Mouse (Mus musculus): ENCODE measurements at regions not wholly inside any gene's neighbourhood (a gene's known extent, or its start where the extent isn't known, plus 50 kb on each side); places are given as distances from the start of the nearest gene placed in this dataset.

- DNase-seq (ENCODE audit: low spot score) (no peak), ATAC-seq (ENCODE audit: insufficient read depth, low FRiP score, low TSS enrichment) (no peak)
- WGBS, result 68% methylated on average over 11 of the region's 12 CpGs
- no peaks in the 10 kb centered on the region for H3K9me3 ChIP-seq (ENCODE audit: control insufficient read depth, low read length)
- H3K27ac ChIP-seq (ENCODE audit: low read depth, low read length), result no peak overlapping the region
- H3K9ac ChIP-seq (ENCODE audit: low read length), result no peak overlapping the region
- H3K36me3 ChIP-seq (ENCODE audit: control insufficient read depth, insufficient read depth, low read length), result no peaks in the 10 kb centered on the region
- no peak overlapping the region for H3K4me2 ChIP-seq (ENCODE audit: low read depth)
- H3K4me1 ChIP-seq (ENCODE audit: control insufficient read depth, insufficient read depth, low read length), result no peaks in the 10 kb centered on the region
- H3K4me3 ChIP-seq (ENCODE audit: low read depth, low read length), result no peak overlapping the region
- no peaks in the 10 kb centered on the region for H3K27me3 ChIP-seq (ENCODE audit: control insufficient read depth, insufficient read depth, low read length)
These were observed 144.1 kb downstream of the Basp1 start for GRCm38 (mm10) chr15:25269345-25269996.

GRCm38 (mm10) chr15:25268436-25268835 is 145.1 kb downstream of the Basp1 start:
- no peaks in the 10 kb centered on the region for H3K4me1 ChIP-seq (ENCODE audit: control insufficient read depth, insufficient read depth, low read length)
- H3K9ac ChIP-seq (ENCODE audit: low read length), result no peak overlapping the region
- ATAC-seq (ENCODE audit: insufficient read depth, low FRiP score, low TSS enrichment), result no peak
- H3K36me3 ChIP-seq (ENCODE audit: control insufficient read depth, insufficient read depth, low read length), result no peaks in the 10 kb centered on the region
- H3K4me2 ChIP-seq (ENCODE audit: low read depth), result no peak overlapping the region
- H3K27me3 ChIP-seq (ENCODE audit: control insufficient read depth, insufficient read depth, low read length), result no peaks in the 10 kb centered on the region
- WGBS, result 78% methylated on average over 2 of the region's 2 CpGs
- no peak for DNase-seq (ENCODE audit: low spot score)
- H3K27ac ChIP-seq (ENCODE audit: low read depth, low read length), result no peak overlapping the region
- no peak overlapping the region for H3K4me3 ChIP-seq (ENCODE audit: low read depth, low read length)
- H3K9me3 ChIP-seq (ENCODE audit: control insufficient read depth, low read length), result no peaks in the 10 kb centered on the region

GRCm38 (mm10) chr15:25267509-25267908 is 146.1 kb downstream of the Basp1 start:
- Histone ChIP-seq H3K27ac (ENCODE audit: low read depth, low read length) (no peak overlapping the region), H3K9me3 (ENCODE audit: control insufficient read depth, low read length) (no peaks in the 10 kb centered on the region), H3K4me3 (ENCODE audit: low read depth, low read length) (no peak overlapping the region), H3K27me3 (ENCODE audit: control insufficient read depth, insufficient read depth, low read length) (no peaks in the 10 kb centered on the region), H3K4me2 (ENCODE audit: low read depth) (no peak overlapping the region), H3K4me1 (ENCODE audit: control insufficient read depth, insufficient read depth, low read length) (no peaks in the 10 kb centered on the region), H3K9ac (ENCODE audit: low read length) (no peak overlapping the region), H3K36me3 (ENCODE audit: control insufficient read depth, insufficient read depth, low read length) (no peaks in the 10 kb centered on the region)
- ATAC-seq (ENCODE audit: insufficient read depth, low FRiP score, low TSS enrichment) (no peak), DNase-seq (ENCODE audit: low spot score) (no peak)
- 75% methylated on average over 3 of the region's 3 CpGs for WGBS

- DNase-seq (ENCODE audit: low spot score) (peak; percentile 14), ATAC-seq (ENCODE audit: insufficient read depth, low FRiP score, low TSS enrichment) (no peak)
- H3K36me3 ChIP-seq (ENCODE audit: control insufficient read depth, insufficient read depth, low read length), result no peaks in the 10 kb centered on the region
- H3K9me3 ChIP-seq (ENCODE audit: control insufficient read depth, low read length), result no peaks in the 10 kb centered on the region
- H3K4me1 ChIP-seq (ENCODE audit: control insufficient read depth, insufficient read depth, low read length), result no peaks in the 10 kb centered on the region
- H3K4me2 ChIP-seq (ENCODE audit: low read depth), result no peak overlapping the region
- no peak overlapping the region for H3K27ac ChIP-seq (ENCODE audit: low read depth, low read length)
- H3K27me3 ChIP-seq (ENCODE audit: control insufficient read depth, insufficient read depth, low read length), result no peaks in the 10 kb centered on the region
- WGBS, result 79% methylated on average over 13 of the region's 13 CpGs
- H3K4me3 ChIP-seq (ENCODE audit: low read depth, low read length), result no peak overlapping the region
- H3K9ac ChIP-seq (ENCODE audit: low read length), result no peak overlapping the region
These were observed 160.7 kb downstream of the Basp1 start for GRCm38 (mm10) chr15:25252648-25253567.

GRCm38 (mm10) chr15:25245631-25246030 is 167.9 kb downstream of the Basp1 start:
- ATAC-seq (ENCODE audit: insufficient read depth, low FRiP score, low TSS enrichment), result no peak
- Histone ChIP-seq H3K36me3 (ENCODE audit: control insufficient read depth, insufficient read depth, low read length) (no peaks in the 10 kb centered on the region), H3K4me1 (ENCODE audit: control insufficient read depth, insufficient read depth, low read length) (no peaks in the 10 kb centered on the region), H3K4me2 (ENCODE audit: low read depth) (no peak overlapping the region), H3K4me3 (ENCODE audit: low read depth, low read length) (no peak overlapping the region), H3K9ac (ENCODE audit: low read length) (no peak overlapping the region), H3K9me3 (ENCODE audit: control insufficient read depth, low read length) (no peaks in the 10 kb centered on the region), H3K27me3 (ENCODE audit: control insufficient read depth, insufficient read depth, low read length) (no peaks in the 10 kb centered on the region), H3K27ac (ENCODE audit: low read depth, low read length) (no peak overlapping the region)
- WGBS, result 93% methylated on average over 8 of the region's 8 CpGs
- no peak for DNase-seq (ENCODE audit: low spot score)

GRCm38 (mm10) chr15:25237665-25238664 is 175.6 kb downstream of the Basp1 start:
- ATAC-seq (ENCODE audit: insufficient read depth, low FRiP score, low TSS enrichment) (no peak), DNase-seq (ENCODE audit: low spot score) (no peak)
- 73% methylated on average over 18 of the region's 18 CpGs for WGBS
- no peak overlapping the region for H3K4me2 ChIP-seq (ENCODE audit: low read depth)
- H3K36me3 ChIP-seq (ENCODE audit: control insufficient read depth, insufficient read depth, low read length), result no peaks in the 10 kb centered on the region
- H3K4me1 ChIP-seq (ENCODE audit: control insufficient read depth, insufficient read depth, low read length), result no peaks in the 10 kb centered on the region
- H3K9ac ChIP-seq (ENCODE audit: low read length), result no peak overlapping the region
- H3K27ac ChIP-seq (ENCODE audit: low read depth, low read length), result no peak overlapping the region
- no peaks in the 10 kb centered on the region for H3K27me3 ChIP-seq (ENCODE audit: control insufficient read depth, insufficient read depth, low read length)
- H3K4me3 ChIP-seq (ENCODE audit: low read depth, low read length), result no peak overlapping the region
- no peaks in the 10 kb centered on the region for H3K9me3 ChIP-seq (ENCODE audit: control insufficient read depth, low read length)

GRCm38 (mm10) chr15:25236191-25236723 is 177.3 kb downstream of the Basp1 start:
- no peaks in the 10 kb centered on the region for H3K36me3 ChIP-seq (ENCODE audit: control insufficient read depth, insufficient read depth, low read length)
- H3K27ac ChIP-seq (ENCODE audit: low read depth, low read length), result no peak overlapping the region
- WGBS, result 63% methylated on average over 6 of the region's 6 CpGs
- H3K4me3 ChIP-seq (ENCODE audit: low read depth, low read length), result no peak overlapping the region
- DNase-seq (ENCODE audit: low spot score) (no peak), ATAC-seq (ENCODE audit: insufficient read depth, low FRiP score, low TSS enrichment) (no peak)
- H3K4me2 ChIP-seq (ENCODE audit: low read depth), result no peak overlapping the region
- H3K4me1 ChIP-seq (ENCODE audit: control insufficient read depth, insufficient read depth, low read length), result no peaks in the 10 kb centered on the region
- no peaks in the 10 kb centered on the region for H3K9me3 ChIP-seq (ENCODE audit: control insufficient read depth, low read length)
- H3K9ac ChIP-seq (ENCODE audit: low read length), result no peak overlapping the region
- H3K27me3 ChIP-seq (ENCODE audit: control insufficient read depth, insufficient read depth, low read length), result no peaks in the 10 kb centered on the region

- Histone ChIP-seq H3K27ac (ENCODE audit: low read depth, low read length) (no peak overlapping the region), H3K36me3 (ENCODE audit: control insufficient read depth, insufficient read depth, low read length) (no peaks in the 10 kb centered on the region), H3K9me3 (ENCODE audit: control insufficient read depth, low read length) (no peaks in the 10 kb centered on the region), H3K4me1 (ENCODE audit: control insufficient read depth, insufficient read depth, low read length) (no peaks in the 10 kb centered on the region), H3K9ac (ENCODE audit: low read length) (no peak overlapping the region), H3K27me3 (ENCODE audit: control insufficient read depth, insufficient read depth, low read length) (no peaks in the 10 kb centered on the region), H3K4me3 (ENCODE audit: low read depth, low read length) (no peak overlapping the region), H3K4me2 (ENCODE audit: low read depth) (no peak overlapping the region)
- ATAC-seq (ENCODE audit: insufficient read depth, low FRiP score, low TSS enrichment) (no peak), DNase-seq (ENCODE audit: low spot score) (no peak)
- WGBS, result 91% methylated on average over 10 of the region's 10 CpGs
These were observed 179.4 kb downstream of the Basp1 start for GRCm38 (mm10) chr15:25234064-25234700.

Measured in neural tube, embryonic 11.5 days (tissue).